ENCODE assay signal across 7 mouse cellular contexts in genomic region chr5:122730776-122731175, GRCm38 (mm10).
"Had no signal": no experiment of that assay in that cellular context is flagged by ENCODE, and none has a peak within 500 bp of the region (broad histone marks: within the 10 kb centered on the region; RNA-seq: fewer than 3 reads in every experiment).

No protein-coding gene starts in this region.

- H3K4me3 ChIP-seq: hindbrain, embryonic 15.5 days; limb, embryonic 13.5 days; midbrain, embryonic 10.5 days; neural tube, embryonic 12.5 days; stomach, embryonic 15.5 days had no signal

- H3K36me3 ChIP-seq: stomach, embryonic 15.5 days had no signal

- H3K4me1 ChIP-seq: hindbrain, embryonic 15.5 days; neural tube, embryonic 12.5 days had no signal

- H3K9ac ChIP-seq: hindbrain, embryonic 15.5 days; liver, embryonic 14.5 days; lung, embryonic 14.5 days; neural tube, embryonic 12.5 days; stomach, embryonic 15.5 days had no signal

- H3K27ac ChIP-seq: hindbrain, embryonic 15.5 days; liver, embryonic 14.5 days; neural tube, embryonic 12.5 days had no signal

- H3K27me3 ChIP-seq: hindbrain, embryonic 15.5 days; limb, embryonic 13.5 days; neural tube, embryonic 12.5 days; stomach, embryonic 15.5 days had no signal

- H3K4me2 ChIP-seq: hindbrain, embryonic 15.5 days; neural tube, embryonic 12.5 days; stomach, embryonic 15.5 days had no signal

- H3K9me3 ChIP-seq: hindbrain, embryonic 15.5 days; limb, embryonic 13.5 days; midbrain, embryonic 10.5 days; neural tube, embryonic 12.5 days; stomach, embryonic 15.5 days had no signal
